Mouse (Mus musculus) megakaryocyte, embryonic 14.5 days (primary cell): Measurements from ENCODE around the gene Mia3. TPM values are rescaled to one million over a fixed set of nuclear protein-coding genes. Genes with fewer than 3 reads are reported as not detected.

Experiments used
- H3K27me3 ChIP-seq: replicated peaks from 2 replicates; pipeline ENCODE3; 2012; ENCODE audit warnings: inconsistent platforms
- H3K36me3 ChIP-seq: replicated peaks from 2 replicates; pipeline ENCODE3; 2012; ENCODE audit warnings: low read length, inconsistent platforms, mixed read lengths
- H3K4me1 ChIP-seq: 2 replicates; pipeline ENCODE4 v1.6.1; 2012; ENCODE audit warnings: inconsistent platforms
- H3K4me3 ChIP-seq: replicated peaks from 2 replicates; pipeline ENCODE3; 2012; ENCODE audit warnings: moderate library complexity, mild to moderate bottlenecking, inconsistent platforms
- H3K9me3 ChIP-seq: 2 replicates; pipeline ENCODE4 v1.6.1; 2012; ENCODE audit warnings: inconsistent platforms
- FLI1 ChIP-seq: IDR thresholded peaks from 2 replicates; pipeline ENCODE4 v1.6.1; 2012; ENCODE audit warnings: low read length, inconsistent platforms, mixed read lengths
- GATA1 ChIP-seq: IDR thresholded peaks from 3 replicates; pipeline ENCODE4 v1.6.1; 2012; ENCODE audit warnings: mixed read lengths, low read length, inconsistent platforms, borderline replicate concordance
- polyA plus RNA-seq: library from polyadenylated mRNA; stranded (reverse); fragments of >175 nt; gene quantifications from 2 replicates; pipeline ENCODE4 v1.2.3, GENCODE M21; 2012; ENCODE audit warnings: low replicate concordance; ENCODE audit not compliant: insufficient read depth

The Mia3 gene
- polyA plus RNA-seq, 1 experiment: 26.1 TPM

GRCm38 (mm10) chr1:183308476-183308875, 60.9 kb downstream of the Mia3 start:
- Histone ChIP-seq H3K27me3 (no peaks in the 10 kb centered on the region), H3K9me3 (no peaks in the 10 kb centered on the region), H3K36me3 (peaks cover 66% of the 10 kb centered on the region), H3K4me3 (no peak overlapping the region), H3K4me1 (peaks cover 15% of the 10 kb centered on the region; the same call in 1 of the 2 replicates)
- TF ChIP-seq FLI1: no peak
- TF ChIP-seq GATA1: no peak

DNA sequence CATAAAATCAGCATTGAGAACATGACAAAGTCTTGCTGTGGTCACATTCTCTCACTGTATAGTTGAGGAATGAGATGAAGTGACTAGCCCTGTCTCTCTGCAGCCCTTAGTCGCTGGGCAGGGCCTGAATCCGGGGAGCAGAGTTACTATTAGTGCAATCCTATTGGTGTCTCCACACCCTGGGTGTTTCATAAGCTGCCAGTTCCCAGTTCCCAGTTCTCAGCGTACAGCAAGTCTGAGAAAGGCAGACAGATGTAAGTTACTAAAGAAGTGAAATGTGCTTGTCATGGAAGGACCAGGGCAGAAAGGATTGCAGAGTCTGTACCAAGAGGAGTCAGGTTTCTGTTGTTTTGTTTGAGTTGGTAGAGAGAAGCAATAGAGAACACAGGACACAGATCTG, 61.8 kb downstream of the Mia3 start:
- Histone ChIP-seq H3K9me3 (no peaks in the 10 kb centered on the region), H3K27me3 (no peaks in the 10 kb centered on the region), H3K4me1 (peaks cover 7% of the 10 kb centered on the region; the same call in 1 of the 2 replicates), H3K36me3 (peaks cover 58% of the 10 kb centered on the region), H3K4me3 (no peak overlapping the region)
- no peak for TF ChIP-seq GATA1
- no peak for TF ChIP-seq FLI1

DNA sequence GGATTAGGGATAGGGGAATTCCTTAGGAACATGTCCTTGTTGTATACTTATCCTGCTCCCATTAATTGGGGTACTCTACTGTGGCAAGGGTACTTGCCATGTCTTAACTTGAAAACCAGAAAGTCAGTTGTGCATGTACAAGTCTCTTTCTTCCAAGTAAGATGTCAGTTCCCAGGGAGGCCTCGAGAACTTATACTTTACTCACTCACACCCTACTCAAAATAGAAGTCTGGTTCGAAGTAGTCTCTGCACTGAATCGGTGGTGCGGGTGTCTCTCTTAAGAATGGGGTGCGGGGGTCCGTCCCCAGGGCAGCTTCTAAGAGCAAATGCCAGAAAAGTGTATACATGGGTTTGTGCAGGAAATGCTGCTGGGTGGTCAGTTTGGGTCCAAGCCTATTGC, 70.2 kb downstream of the Mia3 start:
- H3K36me3 ChIP-seq: peaks cover under 1% of the 10 kb centered on the region
- H3K27me3 ChIP-seq: no peaks in the 10 kb centered on the region
- peaks cover 19% of the 10 kb centered on the region for H3K4me1 ChIP-seq
- no peak overlapping the region for H3K4me3 ChIP-seq
- H3K9me3 ChIP-seq: no peaks in the 10 kb centered on the region
- no peak for TF ChIP-seq GATA1
- no peak for TF ChIP-seq FLI1

DNA sequence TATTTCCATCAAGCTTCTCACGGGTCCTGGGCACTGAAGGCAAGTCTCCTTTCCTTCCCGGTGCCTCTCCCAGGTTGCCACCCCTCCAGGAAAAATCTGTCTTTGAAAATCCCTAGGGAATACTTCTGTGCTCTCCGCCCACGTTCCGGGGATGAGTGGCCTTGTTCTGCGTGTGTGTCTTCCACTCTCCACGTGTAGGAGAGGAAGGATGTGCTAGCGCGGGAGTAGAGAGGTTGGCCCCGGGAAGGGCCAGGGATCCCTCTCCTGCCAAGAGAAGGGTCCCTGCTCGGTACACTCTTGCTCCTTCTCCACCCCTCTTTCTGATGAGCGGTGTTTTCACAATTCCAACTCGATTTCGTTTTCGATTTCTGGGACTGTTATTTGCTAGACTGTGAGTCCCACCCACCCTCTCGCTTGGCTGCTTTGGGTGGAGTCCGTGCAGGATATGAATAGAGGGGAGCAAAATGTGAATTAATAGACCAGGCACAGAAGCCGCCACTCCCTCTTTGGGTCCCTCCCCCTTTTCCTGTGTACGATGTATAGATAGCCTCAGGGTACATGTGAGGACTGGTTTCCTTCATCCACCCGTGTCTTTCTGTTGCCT, 71.4 kb downstream of the Mia3 start:
- peaks cover 26% of the 10 kb centered on the region for H3K4me1 ChIP-seq
- H3K27me3 ChIP-seq: no peaks in the 10 kb centered on the region
- no peaks in the 10 kb centered on the region for H3K9me3 ChIP-seq
- H3K36me3 ChIP-seq: peaks cover 12% of the 10 kb centered on the region
- H3K4me3 ChIP-seq: peak overlapping the region; percentile 91
- TF ChIP-seq GATA1: no peak
- no peak for TF ChIP-seq FLI1

DNA sequence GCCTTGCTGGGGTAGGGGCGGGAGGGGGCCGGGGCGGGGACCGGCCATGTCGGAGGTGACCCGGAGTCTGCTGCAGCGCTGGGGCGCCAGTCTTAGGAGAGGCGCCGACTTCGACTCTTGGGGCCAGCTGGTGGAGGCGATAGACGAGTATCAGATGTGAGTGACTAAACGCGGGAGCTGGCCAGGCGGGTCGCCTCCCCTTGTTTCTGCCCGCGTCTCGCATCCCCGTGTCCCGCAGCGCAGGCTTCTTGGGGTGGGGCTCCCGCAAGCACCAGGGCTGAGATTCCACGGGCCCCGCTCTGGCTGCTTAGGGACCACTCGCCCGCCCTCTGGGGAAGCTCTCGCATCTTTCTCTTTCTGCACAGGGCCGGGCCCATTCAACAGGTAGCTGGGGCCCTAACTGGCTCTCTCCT, 71.9 kb downstream of the Mia3 start:
- peaks cover 26% of the 10 kb centered on the region for H3K4me1 ChIP-seq
- peak overlapping the region; percentile 91 for H3K4me3 ChIP-seq
- TF ChIP-seq GATA1 (no peak), FLI1 (no peak)
- no peaks in the 10 kb centered on the region for H3K27me3 ChIP-seq
- peaks cover 17% of the 10 kb centered on the region for H3K36me3 ChIP-seq
- H3K9me3 ChIP-seq: no peaks in the 10 kb centered on the region

DNA sequence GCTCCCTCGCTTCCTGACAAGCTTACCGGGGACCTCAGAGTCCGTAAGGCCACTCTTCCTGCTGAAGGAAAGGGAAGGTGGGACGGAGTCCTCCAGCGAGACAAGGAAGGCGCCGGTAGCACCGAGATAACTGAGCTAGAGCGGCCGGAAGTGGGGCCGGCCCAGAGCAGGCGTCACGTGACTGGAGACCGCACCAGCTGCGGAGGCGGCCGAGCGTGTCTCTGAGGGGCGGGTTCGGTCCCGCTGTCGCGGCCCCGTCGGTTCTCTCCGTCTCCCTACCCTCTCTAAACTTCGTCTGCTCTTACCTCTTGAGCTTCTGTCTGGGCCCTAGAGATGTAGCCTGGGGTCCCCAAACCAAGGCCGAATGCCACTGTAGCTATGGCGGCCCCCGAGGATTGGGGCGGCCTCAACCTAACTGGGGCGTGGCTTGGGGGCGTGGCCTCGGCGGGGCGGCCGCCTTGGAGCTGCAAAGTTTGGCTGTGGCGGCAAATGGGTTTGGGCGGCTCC, 72.4 kb downstream of the Mia3 start, which contains the start of gene Brox:
Brox (minus strand) TSS at position 393 of the 507 bp plus-strand sequence.
- TF ChIP-seq FLI1: peak; percentile 44; the same call in 1 of the 2 replicates
- TF ChIP-seq GATA1: no peak
- H3K36me3 ChIP-seq: peaks cover 22% of the 10 kb centered on the region
- peaks cover 22% of the 10 kb centered on the region for H3K4me1 ChIP-seq
- H3K27me3 ChIP-seq: no peaks in the 10 kb centered on the region
- H3K4me3 ChIP-seq: peak within 1 kb of the TSS; percentile 91
- no peaks in the 10 kb centered on the region for H3K9me3 ChIP-seq

DNA sequence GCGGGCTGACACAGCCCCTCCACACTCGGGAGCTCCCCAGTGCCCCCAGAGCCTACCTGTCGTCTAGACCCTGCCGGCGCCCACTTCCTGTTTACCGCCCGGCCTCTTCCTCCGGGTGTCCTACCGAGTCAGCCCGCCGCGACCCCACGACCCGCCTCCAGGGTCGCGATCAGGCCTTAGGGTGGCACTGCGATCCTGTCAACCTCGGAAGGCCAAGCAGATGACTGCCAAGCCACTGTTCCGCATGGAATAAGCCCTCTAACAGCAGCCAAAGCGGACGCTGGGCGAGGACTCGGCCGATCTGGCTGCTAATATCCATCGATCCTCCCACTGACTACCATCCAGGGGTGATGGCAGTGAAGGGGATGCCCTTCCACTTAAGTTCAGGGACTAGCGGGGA, 72.9 kb downstream of the Mia3 start, which contains the start of gene Aida:
Aida (plus strand) TSS at position 126 of the 400 bp plus-strand sequence.
- Histone ChIP-seq H3K4me3 (peak within 1 kb of the TSS; percentile 91), H3K27me3 (no peaks in the 10 kb centered on the region), H3K9me3 (no peaks in the 10 kb centered on the region), H3K4me1 (peaks cover 22% of the 10 kb centered on the region; the same call in 1 of the 2 replicates), H3K36me3 (peaks cover 27% of the 10 kb centered on the region)
- TF ChIP-seq GATA1 (no peak), FLI1 (no peak)

- no peaks in the 10 kb centered on the region for H3K27me3 ChIP-seq
- TF ChIP-seq FLI1: no peak
- TF ChIP-seq GATA1: no peak
- peaks cover 95% of the 10 kb centered on the region for H3K36me3 ChIP-seq
- H3K9me3 ChIP-seq: no peaks in the 10 kb centered on the region
- H3K4me3 ChIP-seq: no peak overlapping the region
- H3K4me1 ChIP-seq: peaks cover 9% of the 10 kb centered on the region; the same call in 1 of the 2 replicates
Observed at GRCm38 (mm10) chr1:183289576-183289975, 79.8 kb downstream of the Mia3 start.

- Histone ChIP-seq H3K36me3 (peaks cover 100% of the 10 kb centered on the region), H3K9me3 (no peaks in the 10 kb centered on the region), H3K4me3 (no peak overlapping the region), H3K4me1 (peaks cover under 1% of the 10 kb centered on the region; the same call in 1 of the 2 replicates), H3K27me3 (no peaks in the 10 kb centered on the region)
- TF ChIP-seq GATA1: no peak
- TF ChIP-seq FLI1: no peak
Observed at GRCm38 (mm10) chr1:183288351-183288750, 81.0 kb downstream of the Mia3 start.

Other genes starting within 250 kb of the Mia3 start
- gene Disp1, start 148.0 kb downstream of the Mia3 start, polyA plus RNA-seq: 2.3 and 2.4 TPM in 2 replicates
- gene Aida, start 73.0 kb downstream of the Mia3 start, polyA plus RNA-seq: 1.9 and 13.2 TPM in 2 replicates
- 0.50 and 3.7 TPM in 2 replicates for gene Brox, start 72.3 kb downstream of the Mia3 start, polyA plus RNA-seq
- 1.8 TPM in 1 of 2 replicates, not detected in the other for gene Taf1a, start 19.4 kb upstream of the Mia3 start, polyA plus RNA-seq
- not detected in 2 replicates for gene Hhipl2, start 48.7 kb upstream of the Mia3 start, polyA plus RNA-seq